Mouse (Mus musculus) CH12.LX (cell line): ENCODE data around the gene Lrrc8b. TPM values are rescaled to one million over a fixed set of nuclear protein-coding genes. Genes with fewer than 3 reads are reported as not detected.

Experiments used
- DNase-seq: peaks from one replicate; pipeline ENCODE4 v3.0.0-alpha.2; 2013; ENCODE audit errors: extremely low read depth
- H3K27ac ChIP-seq: 2 replicates; pipeline ENCODE4 v1.5.1; 2012; ENCODE audit warnings: low read depth, mild to moderate bottlenecking, control low read depth, moderate library complexity; ENCODE audit not compliant: insufficient read depth
- H3K27me3 ChIP-seq: replicated peaks from 2 replicates; pipeline ENCODE3; 2012; ENCODE audit warnings: inconsistent platforms
- H3K36me3 ChIP-seq, 2 experiments: replicated peaks in 1 of 2; 2 replicates each; pipeline versions ENCODE3 to v1.6.1; 2012; ENCODE audit warnings: inconsistent platforms in 1 of 2, low read length in 1 of 2, mild to moderate bottlenecking in 1 of 2, mixed read lengths in 1 of 2, moderate library complexity in 1 of 2; ENCODE audit not compliant: control insufficient read depth in 1 of 2, insufficient read depth in 1 of 2
- H3K4me1 ChIP-seq, 2 experiments: 2 replicates each; pipeline ENCODE4 v1.6.1; 2012; ENCODE audit warnings: inconsistent platforms in 1 of 2, moderate library complexity in 1 of 2; ENCODE audit not compliant: insufficient read depth in 2 of 2, control insufficient read depth in 1 of 2
- H3K4me2 ChIP-seq: 2 replicates; pipeline ENCODE4 v1.6.1; 2012; ENCODE audit warnings: low read depth, mild to moderate bottlenecking, control low read depth; ENCODE audit not compliant: poor library complexity, insufficient read depth, severe bottlenecking
- H3K4me3 ChIP-seq, 3 experiments: fragments of 150-350 bp in 1 of 3; sonication (generic) in 1 of 3; replicated peaks in 1 of 3; 2 replicates each; pipeline versions ENCODE3 to v1.5.1; 2011 to 2012; ENCODE audit warnings: low read depth in 2 of 3, low read length in 2 of 3, mild to moderate bottlenecking in 2 of 3, moderate library complexity in 2 of 3, control low read depth in 1 of 3, improper control_type of control experiment in 1 of 3, inconsistent platforms in 1 of 3, mixed read lengths in 1 of 3; ENCODE audit not compliant: poor library complexity in 1 of 3
- H3K79me2 ChIP-seq: replicated peaks from 2 replicates; pipeline ENCODE4 v1.6.1; 2012; ENCODE audit warnings: mild to moderate bottlenecking, moderate library complexity; ENCODE audit not compliant: control insufficient read depth, poor library complexity, insufficient read depth, severe bottlenecking; ENCODE audit errors: extremely low read depth
- H3K9ac ChIP-seq: 2 replicates; pipeline ENCODE4 v1.6.1; 2012; ENCODE audit warnings: low read depth, mild to moderate bottlenecking, control low read depth, moderate library complexity; ENCODE audit not compliant: insufficient read depth
- H3K9me3 ChIP-seq: replicated peaks from 2 replicates; pipeline ENCODE3; 2012; ENCODE audit warnings: low read length, inconsistent platforms, mixed read lengths
- BHLHE40 ChIP-seq: IDR thresholded peaks from 2 replicates; pipeline ENCODE4 v1.6.1; 2011; ENCODE audit warnings: mild to moderate bottlenecking, low read depth, low read length, improper control_type of control experiment
- CHD1 ChIP-seq: IDR thresholded peaks from 2 replicates; pipeline ENCODE4 v1.6.1; 2012; ENCODE audit warnings: low read depth, low read length, improper control_type of control experiment, inconsistent platforms
- CTCF ChIP-seq, 2 experiments: IDR thresholded peaks in 1 of 2; conservative IDR thresholded peaks in 1 of 2; 2 replicates each; pipeline ENCODE4 v1.5.1; 2011 to 2012; ENCODE audit warnings: low read depth in 2 of 2, low read length in 2 of 2, improper control_type of control experiment in 1 of 2, inconsistent platforms in 1 of 2, mild to moderate bottlenecking in 1 of 2, moderate library complexity in 1 of 2
- E2F4 ChIP-seq: IDR thresholded peaks from 2 replicates; pipeline ENCODE4 v1.6.1; 2011; ENCODE audit warnings: low read depth, low read length, improper control_type of control experiment; ENCODE audit not compliant: insufficient replicate concordance
- HCFC1 ChIP-seq: IDR thresholded peaks from 2 replicates; pipeline ENCODE4 v1.6.1; 2012; ENCODE audit warnings: low read depth, mild to moderate bottlenecking, inconsistent platforms, low read length, improper control_type of control experiment
- IRF4 ChIP-seq: IDR thresholded peaks from 2 replicates; pipeline ENCODE4 v1.6.1; 2014; ENCODE audit warnings: low read depth, mild to moderate bottlenecking, inconsistent platforms, low read length, improper control_type of control experiment
- JUND ChIP-seq: conservative IDR thresholded peaks from 2 replicates; pipeline ENCODE4 v1.6.1; 2011; ENCODE audit warnings: low read depth, low read length, improper control_type of control experiment
- MAZ ChIP-seq: IDR thresholded peaks from 2 replicates; pipeline ENCODE4 v1.6.1; 2012; ENCODE audit warnings: low read depth, mild to moderate bottlenecking, inconsistent platforms, low read length, improper control_type of control experiment, moderate library complexity
- MXI1 ChIP-seq: IDR thresholded peaks from 2 replicates; pipeline ENCODE4 v1.6.1; 2011; ENCODE audit warnings: mild to moderate bottlenecking, low read depth, low read length, improper control_type of control experiment
- NELFE ChIP-seq: IDR thresholded peaks from 2 replicates; pipeline ENCODE4 v1.6.1; 2011; ENCODE audit warnings: low read depth, low read length, improper control_type of control experiment
- POLR2A ChIP-seq: IDR thresholded peaks from 2 replicates; pipeline ENCODE4 v1.6.1; 2011; ENCODE audit warnings: low read depth, mild to moderate bottlenecking, improper control_type of control experiment, low read length
- SIN3A ChIP-seq: IDR thresholded peaks from 2 replicates; pipeline ENCODE4 v1.6.1; 2012; ENCODE audit warnings: low read length, improper control_type of control experiment, inconsistent platforms
- UBTF ChIP-seq: IDR thresholded peaks from 2 replicates; pipeline ENCODE4 v1.6.1; 2012; ENCODE audit warnings: low read depth, mild to moderate bottlenecking, inconsistent platforms, low read length, improper control_type of control experiment, moderate library complexity
- ZC3H11A ChIP-seq: IDR thresholded peaks from 2 replicates; pipeline ENCODE4 v1.6.1; 2012; ENCODE audit warnings: low read depth, mild to moderate bottlenecking, inconsistent platforms, low read length, improper control_type of control experiment
- ZMIZ1 ChIP-seq: IDR thresholded peaks from 2 replicates; pipeline ENCODE4 v1.6.1; 2012; ENCODE audit warnings: low read depth, mild to moderate bottlenecking, inconsistent platforms, low read length, improper control_type of control experiment
- ZNF384 ChIP-seq: IDR thresholded peaks from 2 replicates; pipeline ENCODE4 v1.6.1; 2012; ENCODE audit warnings: low read depth, low read length, improper control_type of control experiment, inconsistent platforms
- dilution Hi-C: fragments of 300-500 bp; cut with MboI; formaldehyde crosslinking; loops from 2 replicates; pipeline ENCODE4 v1.14.3; 2020; ENCODE audit warnings: low sequenced_read_pairs; ENCODE audit not compliant: extremely low pct_unique_long_range_greater_than_20kb, extremely low pct_ligation_motif_present
- in situ Hi-C: fragments of 300-500 bp; cut with MboI; formaldehyde crosslinking; loops from 3 replicates; pipeline ENCODE4 v1.14.3; 2019; ENCODE audit warnings: low sequenced_read_pairs, low pct_ligation_motif_present, low pct_unique_long_range_greater_than_20kb, mixed read lengths
- polyA plus RNA-seq: library from polyadenylated mRNA; unstranded; fragments of >175 nt; gene quantifications from 2 replicates; pipeline ENCODE4 v1.2.1, GENCODE M21; 2012; ENCODE audit warnings: low read depth; ENCODE audit not compliant: insufficient read length
- total RNA-seq, 2 experiments: library from RNA; depleted of rRNA; stranded (reverse); fragments of 300-350 nt in 1 of 2; fragments of >200 nt in 1 of 2; gene quantifications; 2 replicates each; pipeline ENCODE4 v1.2.3; 2012 to 2014

Gene Lrrc8b
- total and polyA plus RNA-seq, 3 experiments: 0.21 to 0.40 (median 0.40) TPM

- no peaks in the 10 kb centered on the region for H3K27me3 ChIP-seq
- TF ChIP-seq MAZ: no peak
- TF ChIP-seq MXI1: no peak
- no peak for TF ChIP-seq E2F4
- no peak for TF ChIP-seq NELFE
- no peak for TF ChIP-seq HCFC1
- TF ChIP-seq CTCF (conservative IDR thresholded peaks at IDR 0.05 in 1 of 2, IDR thresholded peaks at IDR 0.05 in 1 of 2; ENCODE audit: low read depth in 2 of 2, low read length in 2 of 2): no peak
- TF ChIP-seq ZNF384: no peak
- TF ChIP-seq, all 38 proteins: peak for 0
- Histone ChIP-seq H3K4me1 (peaks cover 0 to 19% of the 10 kb centered on the region in 2 experiments; a peak in 2 of 4 replicates), H3K4me3 (no peak overlapping the region), H3K4me2 (no peak overlapping the region), H3K79me2 (no peaks in the 10 kb centered on the region), H3K36me3 (peaks cover 0 to 2% of the 10 kb centered on the region in 2 experiments), H3K9ac (no peak overlapping the region), H3K9me3 (no peaks in the 10 kb centered on the region), H3K27ac (no peak overlapping the region)
- in situ Hi-C loops: no loop called here
- dilution Hi-C loops: no loop called here
- DNase-seq: no peak
These were observed 4.9 kb upstream of the Lrrc8b start for GRCm38 (mm10) chr5:105410521-105411293.

- dilution Hi-C loops (no loop called here), in situ Hi-C loops (no loop called here)
- Histone ChIP-seq H3K36me3 (peaks cover 0 to 2% of the 10 kb centered on the region in 2 experiments), H3K9ac (no peak overlapping the region), H3K79me2 (no peaks in the 10 kb centered on the region), H3K27ac (no peak overlapping the region), H3K4me1 (peaks cover 0 to 19% of the 10 kb centered on the region in 2 experiments; a peak in 3 of 4 replicates), H3K4me2 (no peak overlapping the region), H3K4me3 (no peak overlapping the region), H3K27me3 (peaks cover 4% of the 10 kb centered on the region), H3K9me3 (no peaks in the 10 kb centered on the region)
- no peak for DNase-seq
- no peak for TF ChIP-seq SIN3A
These were observed 4.3 kb upstream of the Lrrc8b start for GRCm38 (mm10) chr5:105411294-105411570.

- Histone ChIP-seq H3K27me3 (peaks cover 9% of the 10 kb centered on the region), H3K79me2 (no peaks in the 10 kb centered on the region), H3K4me3 (no peak overlapping the region), H3K27ac (no peak overlapping the region), H3K36me3 (peaks cover 0 to 2% of the 10 kb centered on the region in 2 experiments), H3K4me1 (peaks cover 0 to 19% of the 10 kb centered on the region in 2 experiments; a peak in 3 of 4 replicates), H3K9ac (no peak overlapping the region), H3K4me2 (no peak overlapping the region), H3K9me3 (no peaks in the 10 kb centered on the region)
- in situ Hi-C loops: no loop called here
- DNase-seq: no peak
- TF ChIP-seq BHLHE40 (no peak), JUND (no peak), POLR2A (no peak), UBTF (no peak), ZC3H11A (no peak), IRF4 (no peak), CHD1 (no peak), ZMIZ1 (no peak)
- dilution Hi-C loops: no loop called here
These were observed 3.8 kb upstream of the Lrrc8b start for GRCm38 (mm10) chr5:105411768-105412167.
